Mouse (Mus musculus): ENCODE results near the gene Jsrp1. TPM values are rescaled to one million over a fixed set of nuclear protein-coding genes. Genes with fewer than 3 reads are reported as not detected.

Gene Jsrp1
- total RNA-seq, 2 experiments from 2014 or later = 448 to 461 TPM

DNA sequence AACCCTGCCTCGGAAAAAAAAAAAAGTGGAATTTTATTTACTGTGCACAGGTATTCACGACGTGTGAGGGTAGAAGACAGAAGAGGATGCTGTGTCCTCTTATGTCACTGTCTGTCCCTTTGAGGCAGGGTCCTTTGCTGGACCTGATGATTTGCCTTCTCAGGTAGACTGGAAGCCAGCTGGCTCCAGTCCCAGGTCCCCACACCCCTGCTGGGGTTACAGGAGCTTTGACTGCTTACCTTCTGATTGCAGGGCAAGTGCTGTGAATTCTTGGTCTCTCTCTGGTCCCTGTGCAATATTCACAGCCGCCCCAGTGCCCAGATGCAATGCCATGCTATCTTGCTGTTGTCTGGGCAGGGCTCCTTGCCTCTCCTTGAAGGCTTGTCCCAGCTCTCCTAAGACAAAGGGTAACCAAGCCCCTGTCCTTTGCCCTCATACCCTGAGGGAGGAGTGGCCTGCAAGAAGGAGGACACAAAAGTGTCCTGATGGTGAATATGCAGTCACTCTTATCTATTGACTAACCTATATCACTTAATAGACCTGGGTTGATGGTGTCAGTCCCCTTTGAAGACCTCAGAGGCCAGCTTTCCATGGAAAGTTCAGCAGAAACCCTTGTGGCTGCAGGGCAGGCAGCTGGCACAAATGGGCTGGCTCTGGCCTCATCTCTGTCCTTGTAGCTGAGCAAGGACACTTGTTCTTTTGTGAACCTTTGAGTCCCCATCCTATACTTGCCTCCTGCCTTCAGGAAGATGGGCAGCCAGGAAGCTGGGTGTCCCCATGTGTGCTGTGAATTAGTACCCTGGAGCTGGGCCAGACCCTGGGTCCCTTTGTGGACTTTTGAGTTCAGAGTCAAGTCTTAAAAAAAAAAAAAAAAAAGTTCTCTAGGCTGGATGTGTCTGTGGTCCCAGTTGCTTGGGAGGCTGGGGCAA lies 52.4 kb downstream of the Jsrp1 start:
- DNase-seq (ENCODE audit: low spot score) = no peak

DNA sequence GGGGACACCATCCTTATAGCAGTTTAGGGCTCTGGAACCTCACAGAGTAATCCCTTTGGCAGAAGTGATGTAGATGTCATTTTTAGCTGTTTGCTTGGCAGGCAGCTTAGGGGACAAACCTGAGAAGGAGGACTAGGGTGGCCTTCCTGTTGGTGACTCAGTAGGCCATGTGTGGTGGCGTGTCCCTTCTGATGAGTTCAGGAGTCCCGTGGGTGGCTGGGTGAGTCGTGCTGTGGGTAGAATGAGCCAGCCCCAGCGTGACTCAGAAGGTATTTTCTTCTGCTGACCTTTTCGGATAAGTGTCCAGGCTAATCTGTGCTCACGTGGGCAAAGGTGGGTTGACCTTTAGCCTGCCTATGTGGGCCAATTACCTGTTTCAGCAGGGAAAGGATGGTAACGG lies 54.6 kb downstream of the Jsrp1 start:
- DNase-seq (ENCODE audit: low spot score) = peak; percentile 63

Small RNA genes lying within 50 kb of the gene (microRNA-seq; reads per million reads assigned to microRNA genes)
- 8.9 reads per million, percentile 21 among the genes with 10 or more reads in this experiment for gene Mir1982

Other genes starting within 250 kb of the Jsrp1 start
- 1 to 10 TPM; 1.5 to 1.9 TPM for gene Klf16, start 236.2 kb downstream of the Jsrp1 start, total RNA-seq (2021)
- 10 to 100 TPM; 62.4 to 64.3 TPM for gene Abhd17a, start 223.2 kb downstream of the Jsrp1 start, total RNA-seq (2021)
- gene Scamp4, start 210.6 kb downstream of the Jsrp1 start, total RNA-seq (2021) = 10 to 100 TPM; 19.0 to 20.1 TPM
- under 1 TPM in 1 of 2 experiments, not detected in 1; 0.69 TPM for gene Adat3, start 210.6 kb downstream of the Jsrp1 start, total RNA-seq (2021)
- under 1 TPM; 0.14 to 0.26 TPM for gene Gm49322, start 207.5 kb downstream of the Jsrp1 start, total RNA-seq (2021)
- gene Csnk1g2, start 190.7 kb downstream of the Jsrp1 start, total RNA-seq (2021) = 100 to 1,000 TPM in 1 of 2 experiments, 10 to 100 TPM in 1; 97.2 to 128 TPM
- 10 to 100 TPM; 38.5 to 40.0 TPM for gene Btbd2, start 156.4 kb downstream of the Jsrp1 start, total RNA-seq (2021)
- 100 to 1,000 TPM; 244 to 292 TPM for gene Mknk2, start 135.4 kb downstream of the Jsrp1 start, total RNA-seq (2021)
- gene Mob3a, start 111.5 kb downstream of the Jsrp1 start, total RNA-seq (2021) = 1 to 10 TPM; 2.3 to 4.1 TPM
- 1 to 10 TPM in 1 of 2 experiments, under 1 TPM in 1; 0.91 to 1.9 TPM for gene Izumo4, start 111.3 kb downstream of the Jsrp1 start, total RNA-seq (2021)
- gene Ap3d1, start 71.2 kb downstream of the Jsrp1 start, total RNA-seq (2021) = 10 to 100 TPM; 24.3 to 31.7 TPM
- 10 to 100 TPM; 13.6 to 20.8 TPM for gene Dot1l, start 58.3 kb downstream of the Jsrp1 start, total RNA-seq (2021)
- gene Sf3a2, start 15.3 kb downstream of the Jsrp1 start, total RNA-seq (2021) = 10 to 100 TPM; 27.3 to 27.6 TPM
- gene Plekhj1, start 14.9 kb downstream of the Jsrp1 start, total RNA-seq (2021) = 10 to 100 TPM; 24.3 to 25.8 TPM
- under 1 TPM; 0.31 to 0.32 TPM for gene Amh, start 8.3 kb downstream of the Jsrp1 start, total RNA-seq (2021)
- 100 to 1,000 TPM; 698 to 770 TPM for gene Oaz1, start 13.2 kb upstream of the Jsrp1 start, total RNA-seq (2021)
- gene Lingo3, start 30.5 kb upstream of the Jsrp1 start, total RNA-seq (2021) = 10 to 100 TPM in 1 of 2 experiments, 1 to 10 TPM in 1; 8.3 to 12.6 TPM
- 10 to 100 TPM; 12.6 to 14.7 TPM for gene Lsm7, start 41.7 kb upstream of the Jsrp1 start, total RNA-seq (2021)
- gene Sppl2b, start 41.8 kb upstream of the Jsrp1 start, total RNA-seq (2021) = 10 to 100 TPM; 12.4 to 12.6 TPM
- gene Tmprss9, start 58.4 kb upstream of the Jsrp1 start, total RNA-seq (2021) = not detected
- gene Timm13, start 87.5 kb upstream of the Jsrp1 start, total RNA-seq (2021) = 100 to 1,000 TPM; 109 to 127 TPM
- 1 to 10 TPM; 2.7 to 3.2 TPM for gene Lmnb2, start 104.7 kb upstream of the Jsrp1 start, total RNA-seq (2021)
- 10 to 100 TPM; 17.3 to 25.0 TPM for gene Gadd45b, start 116.6 kb upstream of the Jsrp1 start, total RNA-seq (2021)
- gene Gng7, start 201.4 kb upstream of the Jsrp1 start, total RNA-seq (2021) = 1 to 10 TPM; 2.3 to 2.5 TPM
- gene Diras1, start 212.2 kb upstream of the Jsrp1 start, total RNA-seq (2021) = under 1 TPM in 1 of 2 experiments, not detected in 1; 0.07 TPM
- gene Slc39a3, start 223.9 kb upstream of the Jsrp1 start, total RNA-seq (2021) = 10 to 100 TPM; 13.7 TPM
- 100 to 1,000 TPM; 101 to 103 TPM for gene Sgta, start 246.7 kb upstream of the Jsrp1 start, total RNA-seq (2021)